Mouse (Mus musculus) lung, adult 2 months (tissue): Measurements from ENCODE around the gene Prex1.

Experiments used
- CTCF ChIP-seq: fragments of 200-500 bp; IDR thresholded peaks from 2 replicates; pipeline ENCODE4 v1.5.1; 2011; ENCODE audit warnings: mild to moderate bottlenecking, low read length, control low read depth; ENCODE audit not compliant: insufficient read depth
- POLR2A ChIP-seq: fragments of 200-500 bp; IDR thresholded peaks from 2 replicates; pipeline ENCODE4 v1.6.1; 2011; ENCODE audit warnings: low read depth, mild to moderate bottlenecking, control low read depth, low read length, borderline replicate concordance; ENCODE audit errors: extremely low read depth

- no peak for TF ChIP-seq CTCF
- TF ChIP-seq POLR2A = no peak
Measured at GRCm38 (mm10) chr2:166745849-166746248, 32.2 kb upstream of the Prex1 start.
